Mouse (Mus musculus) R1 (cell line): ENCODE data around the gene Tmtc2.

Experiments
- DNase-seq: peaks from one replicate; pipeline ENCODE4 v3.0.0-alpha.2; 2018; ENCODE audit warnings: low read depth, low spot score

Tmtc2 gene

GRCm38 (mm10) chr10:105573908-105574694 lies at the start of gene Tmtc2:
Tmtc2 (minus strand) TSS chr10:105574451.
- peak; percentile 87 for DNase-seq

- DNase-seq, result no peak
Measured at GRCm38 (mm10) chr10:105612117-105612516, 37.9 kb upstream of the Tmtc2 start.

- DNase-seq, result no peak
Measured at GRCm38 (mm10) chr10:105598826-105599225, 24.6 kb upstream of the Tmtc2 start.

- no peak for DNase-seq
Measured at GRCm38 (mm10) chr10:105597226-105597625, 23.0 kb upstream of the Tmtc2 start.

GRCm38 (mm10) chr10:105595480-105596102 lies 21.3 kb upstream of the Tmtc2 start:
- no peak for DNase-seq

GRCm38 (mm10) chr10:105588141-105588540 lies 13.9 kb upstream of the Tmtc2 start:
- DNase-seq, result no peak

- DNase-seq, result no peak
Measured at GRCm38 (mm10) chr10:105579318-105579717, 5.1 kb upstream of the Tmtc2 start.

- no peak for DNase-seq
Measured at GRCm38 (mm10) chr10:105578291-105578845, 4.1 kb upstream of the Tmtc2 start.

- peak; percentile 91 for DNase-seq
Measured at GRCm38 (mm10) chr10:105574695-105575660, 727 bp upstream of the Tmtc2 start.

GRCm38 (mm10) chr10:105573306-105573907 lies 844 bp downstream of the Tmtc2 start:
- DNase-seq, result peak; percentile 63

GRCm38 (mm10) chr10:105572829-105573228 lies 1.4 kb downstream of the Tmtc2 start:
- DNase-seq, result no peak

GRCm38 (mm10) chr10:105572301-105572700 lies 1.9 kb downstream of the Tmtc2 start:
- DNase-seq, result no peak

- no peak for DNase-seq
Measured at GRCm38 (mm10) chr10:105571831-105572230, 2.4 kb downstream of the Tmtc2 start.

- no peak for DNase-seq
Measured at GRCm38 (mm10) chr10:105571019-105571418, 3.2 kb downstream of the Tmtc2 start.

- DNase-seq, result no peak
Measured at GRCm38 (mm10) chr10:105569573-105569972, 4.7 kb downstream of the Tmtc2 start.

GRCm38 (mm10) chr10:105567825-105568531 lies 6.3 kb downstream of the Tmtc2 start:
- DNase-seq, result no peak

GRCm38 (mm10) chr10:105561548-105561947 lies 12.7 kb downstream of the Tmtc2 start:
- no peak for DNase-seq

GRCm38 (mm10) chr10:105557581-105557980 lies 16.7 kb downstream of the Tmtc2 start:
- no peak for DNase-seq

GRCm38 (mm10) chr10:105556890-105557572 lies 17.2 kb downstream of the Tmtc2 start:
- DNase-seq, result no peak

GRCm38 (mm10) chr10:105554153-105554552 lies 20.1 kb downstream of the Tmtc2 start:
- DNase-seq, result no peak
